Mouse (Mus musculus) monocyte, adult 2 months (primary cell): Measurements from ENCODE around the gene Ermn.

Experiments
- DNase-seq, 2 experiments: peaks; one replicate each; pipeline ENCODE4 v3.0.0; 2022; ENCODE audit warnings: low spot score in 2 of 2, low read depth in 1 of 2

Ermn gene

GRCm38 (mm10) chr2:58052821-58053581 is at the start of gene Ermn:
Gene Ermn, minus strand, starts transcription at chr2:58052864.
- DNase-seq = no peak

GRCm38 (mm10) chr2:58094818-58095217 is 42.2 kb upstream of the Ermn start:
- DNase-seq = no peak

- no peak for DNase-seq
Measured at GRCm38 (mm10) chr2:58086420-58086819, 33.8 kb upstream of the Ermn start.

GRCm38 (mm10) chr2:58079849-58080248 is 27.2 kb upstream of the Ermn start:
- no peak for DNase-seq

- DNase-seq = peak; percentile 5 to 18
Measured at GRCm38 (mm10) chr2:58055383-58055782, 2.7 kb upstream of the Ermn start.

GRCm38 (mm10) chr2:58041867-58042266 is 10.8 kb downstream of the Ermn start:
- DNase-seq = no peak

GRCm38 (mm10) chr2:58036926-58037325 is 15.7 kb downstream of the Ermn start:
- DNase-seq = no peak

- DNase-seq = no peak
Measured at GRCm38 (mm10) chr2:58035635-58036034, 17.0 kb downstream of the Ermn start.

GRCm38 (mm10) chr2:58031431-58031830 is 21.2 kb downstream of the Ermn start:
- DNase-seq = no peak

- no peak for DNase-seq
Measured at GRCm38 (mm10) chr2:58029404-58029803, 23.3 kb downstream of the Ermn start.

GRCm38 (mm10) chr2:58026740-58027139 is 25.9 kb downstream of the Ermn start:
- DNase-seq = no peak

GRCm38 (mm10) chr2:58023556-58023955 is 29.1 kb downstream of the Ermn start:
- no peak for DNase-seq

GRCm38 (mm10) chr2:58007081-58007480 is 45.6 kb downstream of the Ermn start:
- no peak for DNase-seq

- no peak for DNase-seq
Measured at GRCm38 (mm10) chr2:58001497-58001896, 51.2 kb downstream of the Ermn start.

GRCm38 (mm10) chr2:57997752-57998430 is 54.8 kb downstream of the Ermn start, which contains the start of gene Galnt5:
Gene Galnt5, plus strand, starts transcription at chr2:57997884.
- no peak for DNase-seq
